Mouse (Mus musculus) neural tube, embryonic 13.5 days (tissue): ENCODE data around the gene Rhog. TPM values are rescaled to one million over a fixed set of nuclear protein-coding genes. Genes with fewer than 3 reads are reported as not detected.

Experiments used
- ATAC-seq: fragments of 200-750 bp; cut with Nextera tagmentation; 2 replicates; pipeline ENCODE4 v1.8.0; 2017; ENCODE audit warnings: low read depth, mild to moderate bottlenecking, moderate TSS enrichment, moderate library complexity
- H3K27ac ChIP-seq: fragments of 300-500 bp; sonication (generic); replicated peaks from 2 replicates; pipeline ENCODE4 v1.5.1; 2015; ENCODE audit warnings: moderate library complexity, mild to moderate bottlenecking, inconsistent platforms
- H3K27me3 ChIP-seq: fragments of 300-500 bp; sonication (generic); 2 replicates; pipeline ENCODE4 v1.6.1; 2015; ENCODE audit warnings: mild to moderate bottlenecking, inconsistent platforms
- H3K36me3 ChIP-seq: fragments of 300-500 bp; sonication (generic); 2 replicates; pipeline ENCODE4 v1.6.1; 2015; ENCODE audit warnings: mild to moderate bottlenecking, inconsistent platforms
- H3K4me1 ChIP-seq: fragments of 300-500 bp; sonication (generic); replicated peaks from 2 replicates; pipeline ENCODE4 v1.6.1; 2015; ENCODE audit warnings: inconsistent platforms
- H3K4me2 ChIP-seq: fragments of 300-500 bp; sonication (generic); 2 replicates; pipeline ENCODE4 v1.6.1; 2015; ENCODE audit warnings: inconsistent platforms, mild to moderate bottlenecking, moderate library complexity
- H3K4me3 ChIP-seq: fragments of 300-500 bp; sonication (generic); 2 replicates; pipeline ENCODE4 v1.5.1; 2015; ENCODE audit warnings: mild to moderate bottlenecking, inconsistent platforms
- H3K9ac ChIP-seq: fragments of 300-500 bp; sonication (generic); 2 replicates; pipeline ENCODE4 v1.6.1; 2015; ENCODE audit warnings: moderate library complexity, mild to moderate bottlenecking, inconsistent platforms
- H3K9me3 ChIP-seq: fragments of 300-500 bp; sonication (generic); 2 replicates; pipeline ENCODE4 v1.6.1; 2016; ENCODE audit warnings: inconsistent platforms
- WGBS: fragments of 180-500 bp; shearing (Covaris S2); methylation state at CpG from one replicate; pipeline ENCODE4 v1.1.7; 2015; 5-methylcytosine and 5-hydroxymethylcytosine counted together
- polyA plus RNA-seq: library from polyadenylated mRNA; unstranded; fragments of >200 nt; fragmentation: Nextera tagmentation; extraction: Ambion mirVana; gene quantifications from 2 replicates; pipeline ENCODE4 v1.2.1, GENCODE M21; 2015

Gene Rhog
- polyA plus RNA-seq, 1 experiment from 2014 or later, result 20.1 TPM

DNA sequence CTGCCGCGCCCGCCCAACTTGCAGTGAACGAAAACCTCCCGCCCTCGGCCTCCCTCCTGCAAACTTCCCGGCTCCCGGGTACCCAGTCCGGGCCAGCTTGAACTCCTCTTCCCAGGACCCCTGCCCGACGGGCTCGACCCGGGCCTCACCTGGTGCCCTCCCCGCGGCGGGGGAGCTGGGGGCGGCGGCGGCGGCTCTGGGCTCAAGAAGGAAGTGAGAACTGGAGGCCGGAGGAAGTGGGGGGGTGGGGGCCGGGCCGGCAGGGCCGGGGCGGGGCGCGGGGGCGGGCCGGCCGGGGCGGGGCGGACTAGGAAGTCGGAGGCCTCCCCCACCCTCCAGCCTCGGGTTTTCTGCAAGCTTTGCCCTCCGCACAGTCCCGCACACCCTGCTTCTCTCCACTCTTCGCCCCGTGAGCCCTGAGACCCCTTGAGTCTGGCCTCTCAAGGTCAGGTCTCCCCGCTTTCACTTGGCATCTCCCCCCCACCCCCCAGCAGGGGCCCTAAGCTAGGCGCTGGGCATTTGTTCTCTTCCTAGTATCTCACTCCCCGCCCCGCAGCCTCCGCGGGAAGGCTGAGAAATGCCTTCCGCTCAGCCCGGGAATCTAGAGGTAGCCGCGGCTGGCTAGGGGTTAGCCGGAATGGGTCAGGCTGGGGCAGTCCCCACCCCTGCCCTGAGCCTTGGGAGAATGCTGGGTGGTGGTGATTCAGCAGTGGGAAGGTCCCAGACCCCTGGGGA lies 5.8 kb downstream of the Rhog start:
- H3K4me1 ChIP-seq, result peaks cover 54% of the 10 kb centered on the region
- peak overlapping the region; percentile 87 for H3K9ac ChIP-seq
- peak; percentile 84 for ATAC-seq
- WGBS, result 1% methylated on average over 34 of the region's 49 CpGs
- peak overlapping the region; percentile 88 for H3K27ac ChIP-seq
- no peaks in the 10 kb centered on the region for H3K27me3 ChIP-seq
- peak overlapping the region; percentile 75 for H3K4me3 ChIP-seq
- H3K9me3 ChIP-seq, result no peaks in the 10 kb centered on the region
- H3K4me2 ChIP-seq, result peak overlapping the region; percentile 92
- no peaks in the 10 kb centered on the region for H3K36me3 ChIP-seq

DNA sequence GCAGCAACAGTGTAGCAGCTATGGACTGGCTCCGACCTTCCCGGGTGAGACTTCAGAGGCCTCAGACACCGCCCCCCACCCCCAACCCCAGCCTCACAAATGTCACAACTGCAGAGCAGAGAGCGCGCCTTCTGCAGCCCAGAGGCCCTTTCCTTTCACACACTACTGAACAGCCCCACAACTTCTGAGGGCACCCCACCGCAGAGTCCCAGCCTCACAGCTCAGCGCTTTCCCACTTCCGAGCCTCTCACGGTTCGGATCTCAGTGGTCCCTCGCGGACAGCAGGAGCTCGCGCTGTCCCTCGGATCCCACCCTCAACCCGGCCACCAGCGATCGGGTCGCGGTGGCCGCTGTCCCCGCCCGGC lies 6.3 kb downstream of the Rhog start:
- Histone ChIP-seq H3K36me3 (no peaks in the 10 kb centered on the region), H3K9me3 (no peaks in the 10 kb centered on the region), H3K27ac (peak overlapping the region; percentile 88), H3K4me1 (peaks cover 59% of the 10 kb centered on the region), H3K9ac (peak overlapping the region; percentile 87), H3K4me3 (peak overlapping the region; percentile 75), H3K27me3 (no peaks in the 10 kb centered on the region), H3K4me2 (peak overlapping the region; percentile 92)
- WGBS, result under 1% methylated on average over 23 of the region's 23 CpGs
- peak; percentile 29 for ATAC-seq

GRCm38 (mm10) chr7:102248691-102249404 lies 7.0 kb downstream of the Rhog start:
- peaks cover 61% of the 10 kb centered on the region for H3K4me1 ChIP-seq
- ATAC-seq, result no peak
- peak overlapping the region; percentile 87 for H3K9ac ChIP-seq
- H3K9me3 ChIP-seq, result no peaks in the 10 kb centered on the region
- H3K4me2 ChIP-seq, result peak overlapping the region; percentile 92
- whole genome bisulfite sequencing, result 34% methylated on average over 16 of the region's 16 CpGs
- 0 out of 2 replicates have a peak overlapping the region, but pooled peaks have one; percentile 88 for H3K27ac ChIP-seq
- H3K36me3 ChIP-seq, result no peaks in the 10 kb centered on the region
- no peaks in the 10 kb centered on the region for H3K27me3 ChIP-seq
- peak overlapping the region; percentile 75 for H3K4me3 ChIP-seq

- H3K27me3 ChIP-seq, result no peaks in the 10 kb centered on the region
- ATAC-seq, result no peak
- no peaks in the 10 kb centered on the region; the same call in 1 of the 2 replicates for H3K36me3 ChIP-seq
- no peaks in the 10 kb centered on the region for H3K9me3 ChIP-seq
- H3K27ac ChIP-seq, result 0 out of 2 replicates have a peak overlapping the region, but pooled peaks have one; percentile 5
- H3K4me1 ChIP-seq, result peaks cover 61% of the 10 kb centered on the region
- H3K4me3 ChIP-seq, result no peak overlapping the region
- H3K4me2 ChIP-seq, result peak overlapping the region; percentile 92; the same call in 1 of the 2 replicates
- H3K9ac ChIP-seq, result 0 out of 2 replicates have a peak overlapping the region, but pooled peaks have one; percentile 22
- WGBS, result 63% methylated on average over 12 of the region's 12 CpGs
These were observed 8.7 kb downstream of the Rhog start for GRCm38 (mm10) chr7:102246956-102247797.

DNA sequence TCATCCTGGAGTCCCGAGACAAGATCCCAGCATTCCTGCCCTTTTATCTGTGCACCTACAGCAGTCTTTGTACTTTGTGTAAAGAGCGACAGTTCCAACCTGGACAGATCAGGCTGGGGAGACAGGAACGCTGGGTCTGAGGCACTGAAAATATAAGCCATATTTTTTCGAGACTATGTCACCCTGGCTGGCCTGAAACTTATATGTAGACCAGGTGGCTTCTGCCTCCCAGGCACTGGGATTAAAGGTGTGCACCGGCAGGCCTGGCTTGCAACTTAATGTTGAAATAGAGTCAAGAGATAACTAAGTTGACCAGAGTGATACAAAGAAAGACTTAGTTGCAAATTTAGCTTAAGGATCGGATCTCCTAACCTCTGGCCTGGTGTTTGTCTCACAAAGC lies 9.6 kb downstream of the Rhog start:
- Histone ChIP-seq H3K4me2 (no peak overlapping the region), H3K27ac (no peak overlapping the region), H3K9me3 (no peaks in the 10 kb centered on the region), H3K27me3 (no peaks in the 10 kb centered on the region), H3K36me3 (peaks cover under 1% of the 10 kb centered on the region; the same call in 1 of the 2 replicates), H3K4me3 (no peak overlapping the region), H3K4me1 (peaks cover 59% of the 10 kb centered on the region), H3K9ac (no peak overlapping the region)
- 74% methylated on average over 6 of the region's 6 CpGs for WGBS
- ATAC-seq, result no peak

DNA sequence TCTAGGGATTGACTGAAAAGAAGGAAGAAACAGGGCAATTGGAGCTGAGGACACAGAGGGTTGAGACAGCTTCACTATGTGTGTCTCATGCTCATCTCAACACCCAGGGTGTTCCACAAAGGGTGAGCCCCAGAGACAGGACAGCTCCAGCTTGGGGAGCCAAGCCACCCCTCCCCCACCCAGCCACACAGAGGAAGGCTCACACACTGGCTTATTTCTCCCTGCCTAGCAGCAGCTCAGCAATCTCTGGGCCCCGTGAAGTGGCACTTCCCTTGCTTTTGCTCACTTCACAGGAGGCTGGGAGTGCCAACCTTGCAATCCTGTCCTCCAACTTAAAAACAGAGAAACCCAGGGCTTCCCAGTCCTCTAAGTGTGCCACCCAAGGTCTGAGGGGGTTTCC lies 10.1 kb downstream of the Rhog start:
- Histone ChIP-seq H3K4me3 (no peak overlapping the region), H3K27ac (peak overlapping the region; percentile 28; the same call in 1 of the 2 replicates), H3K4me2 (no peak overlapping the region), H3K4me1 (peaks cover 54% of the 10 kb centered on the region), H3K27me3 (no peaks in the 10 kb centered on the region), H3K9ac (no peak overlapping the region), H3K9me3 (no peaks in the 10 kb centered on the region), H3K36me3 (peaks cover 5% of the 10 kb centered on the region)
- no peak for ATAC-seq
- 13% methylated on average over 1 of the region's 1 CpGs for WGBS

GRCm38 (mm10) chr7:102244782-102245535 lies 10.9 kb downstream of the Rhog start:
- H3K9ac ChIP-seq, result no peak overlapping the region
- no peak for ATAC-seq
- H3K4me1 ChIP-seq, result peaks cover 52% of the 10 kb centered on the region
- H3K27me3 ChIP-seq, result no peaks in the 10 kb centered on the region
- peak overlapping the region; percentile 28; the same call in 1 of the 2 replicates for H3K27ac ChIP-seq
- H3K9me3 ChIP-seq, result no peaks in the 10 kb centered on the region
- 90% methylated on average over 3 of the region's 3 CpGs for WGBS
- no peak overlapping the region for H3K4me2 ChIP-seq
- no peak overlapping the region for H3K4me3 ChIP-seq
- peaks cover 13% of the 10 kb centered on the region for H3K36me3 ChIP-seq

GRCm38 (mm10) chr7:102243870-102244269 lies 12.0 kb downstream of the Rhog start:
- Histone ChIP-seq H3K27me3 (no peaks in the 10 kb centered on the region), H3K4me1 (peaks cover 45% of the 10 kb centered on the region), H3K9me3 (no peaks in the 10 kb centered on the region), H3K4me3 (no peak overlapping the region), H3K27ac (no peak overlapping the region), H3K9ac (no peak overlapping the region), H3K36me3 (peaks cover 22% of the 10 kb centered on the region), H3K4me2 (no peak overlapping the region)
- WGBS, result 100% methylated on average over 2 of the region's 2 CpGs
- ATAC-seq, result no peak

DNA sequence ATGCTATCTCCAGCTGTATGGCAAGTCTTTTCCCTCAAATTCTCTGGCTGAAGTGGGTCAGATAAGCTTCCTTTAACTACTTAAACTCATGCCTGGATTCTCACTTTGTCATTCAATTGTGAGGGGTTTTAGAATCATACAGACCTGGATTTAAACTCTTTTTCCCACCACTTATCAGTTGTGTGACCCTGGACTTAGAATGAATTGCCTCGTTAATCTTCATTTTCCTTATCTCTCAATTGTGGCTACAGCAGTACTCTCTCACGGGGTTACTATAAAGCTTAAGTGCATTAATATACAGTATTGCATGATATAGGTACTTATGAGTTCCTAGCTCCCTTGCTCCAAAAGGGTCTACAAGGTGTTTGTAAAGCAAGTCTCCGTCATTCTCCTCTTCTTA lies 12.9 kb downstream of the Rhog start:
- 89% methylated on average over 3 of the region's 3 CpGs for WGBS
- ATAC-seq, result no peak
- H3K4me1 ChIP-seq, result peaks cover 37% of the 10 kb centered on the region

GRCm38 (mm10) chr7:102242371-102242770 lies 13.5 kb downstream of the Rhog start:
- Histone ChIP-seq H3K9ac (no peak overlapping the region), H3K27me3 (no peaks in the 10 kb centered on the region), H3K9me3 (no peaks in the 10 kb centered on the region), H3K4me2 (no peak overlapping the region), H3K4me1 (peaks cover 32% of the 10 kb centered on the region), H3K36me3 (peaks cover 37% of the 10 kb centered on the region), H3K4me3 (no peak overlapping the region), H3K27ac (no peak overlapping the region)
- no peak for ATAC-seq
- WGBS, result 86% methylated on average over 5 of the region's 5 CpGs

More for the DNA sequence above, 12.9 kb downstream of the Rhog start:
- H3K9ac ChIP-seq, result no peak overlapping the region
- H3K27ac ChIP-seq, result no peak overlapping the region
- peaks cover 32% of the 10 kb centered on the region for H3K36me3 ChIP-seq
- H3K9me3 ChIP-seq, result no peaks in the 10 kb centered on the region
- no peak overlapping the region for H3K4me3 ChIP-seq
- no peaks in the 10 kb centered on the region for H3K27me3 ChIP-seq
- no peak overlapping the region for H3K4me2 ChIP-seq

GRCm38 (mm10) chr7:102239591-102239990 lies 16.3 kb downstream of the Rhog start:
- peaks cover 53% of the 10 kb centered on the region for H3K36me3 ChIP-seq
- 92% methylated on average over 16 of the region's 16 CpGs for WGBS
- ATAC-seq, result no peak

More at GRCm38 (mm10) chr7:102239591-102239990, 16.3 kb downstream of the Rhog start:
- H3K4me2 ChIP-seq, result no peak overlapping the region
- no peaks in the 10 kb centered on the region for H3K27me3 ChIP-seq
- H3K9ac ChIP-seq, result no peak overlapping the region
- no peaks in the 10 kb centered on the region for H3K9me3 ChIP-seq
- H3K27ac ChIP-seq, result no peak overlapping the region
- no peak overlapping the region for H3K4me3 ChIP-seq
- H3K4me1 ChIP-seq, result 0 out of 2 replicates have a peak, but pooled peaks cover 5% of the 10 kb centered on the region
